In genomic region chr2:102659521-102659830, GRCm38 (mm10) we compare ENCODE assay signal across 9 mouse cellular contexts. TPM values are rescaled to one million over a fixed set of nuclear protein-coding genes. Genes with fewer than 3 reads are reported as not detected.
DNase-seq lines count a peak whose midpoint lies in the region; ATAC-seq and TF ChIP-seq lines count a peak whose summit lies in the region.
"Had no signal": no experiment of that assay in that cellular context is flagged by ENCODE, and none has a peak within 500 bp of the region (broad histone marks: within the 10 kb centered on the region; RNA-seq: fewer than 3 reads in every experiment).

No protein-coding gene starts in this region.

- H3K4me2 ChIP-seq in hindbrain, embryonic 15.5 days: peak overlapping the region; percentile 66
- peak overlapping the region; percentile 73 for H3K4me2 ChIP-seq in neural tube, embryonic 12.5 days (replicated peaks)

- H3K9ac ChIP-seq in hindbrain, embryonic 15.5 days: peak overlapping the region; percentile 69
- H3K9ac ChIP-seq in neural tube, embryonic 12.5 days: peak overlapping the region; percentile 81

- no peak for TF ChIP-seq CTCF in testis, adult 2 months (IDR thresholded peaks at IDR 0.05; ENCODE audit: control insufficient read depth, insufficient read depth, insufficient replicate concordance, low read depth, low read length)

- H3K9me3 ChIP-seq in hindbrain, embryonic 15.5 days: no peaks in the 10 kb centered on the region
- H3K9me3 ChIP-seq in neural tube, embryonic 12.5 days: no peaks in the 10 kb centered on the region

- ATAC-seq in hindbrain, embryonic 15.5 days (ENCODE audit: low FRiP score, low read depth): 0 out of 2 replicates have a peak, but pooled peaks have one; percentile 33
- no peak for ATAC-seq in neural tube, embryonic 12.5 days (ENCODE audit: low FRiP score, low read depth)
- ATAC-seq in megakaryocyte progenitor cell, adult 5-6 weeks (replicated peaks; ENCODE audit: poor library complexity): no peak

- peak overlapping the region; percentile 85 for H3K4me3 ChIP-seq in testis, adult 2 months (ENCODE audit: control insufficient read depth, low read depth, low read length)
- peak overlapping the region; percentile 60 for H3K4me3 ChIP-seq in hindbrain, embryonic 15.5 days
- peak overlapping the region; percentile 78 for H3K4me3 ChIP-seq in neural tube, embryonic 12.5 days

- peaks cover 7% of the 10 kb centered on the region for H3K4me1 ChIP-seq in testis, adult 2 months (ENCODE audit: control insufficient read depth, insufficient read depth, low read length)
- H3K4me1 ChIP-seq in hindbrain, embryonic 15.5 days (replicated peaks): peaks cover 63% of the 10 kb centered on the region
- H3K4me1 ChIP-seq in neural tube, embryonic 12.5 days: peaks cover 52% of the 10 kb centered on the region

- no peak for TF ChIP-seq POLR2A in testis, adult 2 months (IDR thresholded peaks at IDR 0.05; ENCODE audit: control insufficient read depth, low read depth, low read length)

- H3K36me3 ChIP-seq in testis, adult 2 months (ENCODE audit: control insufficient read depth, insufficient read depth, low read length): no peaks in the 10 kb centered on the region
- no peaks in the 10 kb centered on the region for H3K36me3 ChIP-seq in hindbrain, embryonic 15.5 days
- no peaks in the 10 kb centered on the region for H3K36me3 ChIP-seq in neural tube, embryonic 12.5 days

- under 1% methylated on average over 10 of the region's 10 CpGs for WGBS in hindbrain, embryonic 15.5 days
- 2% methylated on average over 10 of the region's 10 CpGs for WGBS in neural tube, embryonic 12.5 days

- DNase-seq in heart, adult 11 months: peak; percentile 77
- DNase-seq in heart, adult 18-20 months: no peak
- no peak for DNase-seq in testis, postnatal 14 days (ENCODE audit: low spot score)
- DNase-seq in layer of hippocampus, adult 9-11 months: no peak

- H3K27ac ChIP-seq in testis, adult 2 months (ENCODE audit: control insufficient read depth, insufficient read depth, low read depth, low read length): no peak overlapping the region
- peak overlapping the region; percentile 91 for H3K27ac ChIP-seq in hindbrain, embryonic 15.5 days (replicated peaks)
- 0 out of 2 replicates have a peak overlapping the region, but pooled peaks have one; percentile 93 for H3K27ac ChIP-seq in neural tube, embryonic 12.5 days

- H3K27me3 ChIP-seq in testis, adult 2 months (ENCODE audit: control insufficient read depth, insufficient read depth, low read length): no peaks in the 10 kb centered on the region
- H3K27me3 ChIP-seq in hindbrain, embryonic 15.5 days: no peaks in the 10 kb centered on the region
- no peaks in the 10 kb centered on the region; the same call in 1 of the 2 replicates for H3K27me3 ChIP-seq in neural tube, embryonic 12.5 days (replicated peaks)

RNA-seq across cellular contexts. Expression of gene Slc1a2, which starts 1.0 kb away (rescaled TPM):
- total RNA-seq in heart, adult 18-20 months (2021): under 1 TPM; 0.22 to 0.62 TPM
- 21.4 and 22.5 TPM in 2 replicates for polyA plus RNA-seq in testis, adult 2 months (2012; rRNA removed)
- 18.6 and 19.1 TPM in 2 replicates for polyA plus RNA-seq in hindbrain, embryonic 15.5 days (2015; fragmentation: Nextera tagmentation; extraction: Ambion mirVana)
- 16.2 and 16.6 TPM in 2 replicates for polyA plus RNA-seq in neural tube, embryonic 12.5 days (2016; fragmentation: Nextera tagmentation; extraction: Ambion mirVana)
- not detected in 2 replicates for total RNA-seq in megakaryocyte progenitor cell, adult 5-6 weeks (2015)
- total RNA-seq in megakaryocyte progenitor cell, adult 5-6 weeks (2017): not detected in 2 replicates
- total RNA-seq: MEL had no signal
